Mouse (Mus musculus) lung, postnatal 36 days (tissue): ENCODE measurements around the gene Grik1.

Source experiments
- DNase-seq: peaks from one replicate; pipeline ENCODE4 v3.0.0; 2022; ENCODE audit warnings: mixed read lengths

The Grik1 gene

GRCm38 (mm10) chr16:88141594-88141993 lies 148.5 kb downstream of the Grik1 start:
- DNase-seq = no peak

GRCm38 (mm10) chr16:88138913-88139312 lies 151.2 kb downstream of the Grik1 start:
- no peak for DNase-seq

GRCm38 (mm10) chr16:88132919-88133318 lies 157.1 kb downstream of the Grik1 start:
- no peak for DNase-seq

GRCm38 (mm10) chr16:88131103-88131502 lies 159.0 kb downstream of the Grik1 start:
- no peak for DNase-seq

DNA sequence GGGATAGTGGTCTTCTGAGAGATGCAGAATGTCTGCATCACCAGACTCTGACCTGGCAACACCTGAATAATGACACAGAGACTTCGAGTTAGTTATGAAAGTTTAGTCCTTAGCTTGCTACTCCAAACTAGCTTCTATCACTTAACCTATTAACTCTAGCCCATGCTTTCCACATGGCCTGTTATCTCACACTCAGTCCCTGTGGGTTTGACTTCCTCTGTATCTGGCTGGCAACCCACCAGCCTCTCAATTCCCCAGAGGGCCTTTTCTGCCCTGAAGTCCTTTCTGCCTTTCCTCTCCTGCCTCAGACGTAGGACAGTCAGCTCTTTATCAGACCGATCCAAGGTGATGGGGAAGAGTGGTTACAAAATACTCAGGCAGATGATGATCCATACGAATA lies 165.0 kb downstream of the Grik1 start:
- DNase-seq = no peak

DNA sequence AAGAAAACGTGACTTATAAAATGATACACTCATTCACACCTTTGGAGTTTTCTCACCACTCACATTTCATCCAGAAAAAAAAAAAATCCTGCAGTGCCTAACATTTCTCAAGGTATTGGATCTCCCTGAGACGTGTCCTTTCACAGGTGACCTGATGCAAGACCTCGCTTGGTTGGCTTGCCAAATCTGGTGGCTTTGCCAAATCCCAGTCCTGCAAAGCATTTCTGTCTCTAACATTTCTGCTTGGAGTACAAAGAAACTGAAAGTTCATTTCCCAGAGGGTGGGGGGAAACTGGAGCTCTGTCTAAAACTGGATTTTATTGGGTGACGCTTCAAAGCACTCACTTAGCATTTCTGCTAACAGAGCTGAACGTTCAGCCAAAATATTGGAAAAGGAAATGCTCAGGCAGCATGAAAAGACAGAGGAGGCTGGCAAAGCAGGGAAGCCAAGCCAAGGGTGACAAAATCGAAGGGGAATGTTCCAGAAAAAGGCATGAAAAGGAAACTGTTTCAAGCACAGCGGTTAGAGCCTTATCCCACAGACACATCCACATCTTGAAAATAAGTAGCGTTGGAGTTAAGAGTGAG lies 177.4 kb downstream of the Grik1 start:
- DNase-seq = peak; percentile 2

DNA sequence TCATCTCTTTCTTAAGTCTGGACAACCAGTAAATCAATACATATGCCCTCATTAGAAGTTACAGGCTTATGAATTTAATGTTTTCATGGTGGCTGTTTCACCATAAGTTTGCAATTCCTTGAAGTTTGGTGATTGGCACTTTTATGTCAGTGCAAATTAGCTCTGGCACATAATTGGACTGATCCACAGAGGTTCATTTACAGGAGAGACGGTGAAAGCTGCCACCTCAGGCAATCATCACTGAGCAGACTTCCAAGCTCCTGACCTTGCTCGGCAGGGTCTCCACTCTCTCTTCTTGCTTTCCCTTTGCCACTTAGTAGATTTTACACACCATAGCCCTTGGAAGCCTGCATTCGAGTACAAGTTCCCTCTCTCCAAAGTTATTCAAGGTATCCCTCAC lies 178.6 kb downstream of the Grik1 start:
- no peak for DNase-seq

GRCm38 (mm10) chr16:88094206-88094789 lies 195.8 kb downstream of the Grik1 start:
- no peak for DNase-seq

GRCm38 (mm10) chr16:88087280-88087679 lies 202.8 kb downstream of the Grik1 start:
- DNase-seq = no peak

DNA sequence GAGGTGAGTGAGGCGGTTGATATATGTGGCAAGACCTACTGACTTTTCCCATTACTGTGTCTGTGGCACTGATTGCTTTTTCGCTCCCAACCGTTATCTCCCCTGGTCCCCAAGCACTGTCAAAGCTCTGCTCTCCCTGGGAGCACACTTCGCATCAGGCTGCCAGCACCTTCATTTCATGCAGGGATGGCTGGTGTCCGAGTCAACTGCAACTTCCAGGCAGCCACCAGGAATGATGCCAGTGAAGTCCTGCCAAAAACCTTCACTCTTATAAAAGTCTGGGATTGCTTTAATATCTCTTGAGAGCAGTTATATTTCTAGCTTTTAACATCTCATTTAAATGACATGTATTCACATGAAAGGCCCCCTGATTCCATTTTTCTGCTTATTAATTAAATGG lies 215.3 kb downstream of the Grik1 start:
- no peak for DNase-seq

- DNase-seq = no peak
Measured at GRCm38 (mm10) chr16:88060936-88061335, 229.1 kb downstream of the Grik1 start.

GRCm38 (mm10) chr16:88048121-88048520 lies 241.9 kb downstream of the Grik1 start:
- DNase-seq = no peak

DNA sequence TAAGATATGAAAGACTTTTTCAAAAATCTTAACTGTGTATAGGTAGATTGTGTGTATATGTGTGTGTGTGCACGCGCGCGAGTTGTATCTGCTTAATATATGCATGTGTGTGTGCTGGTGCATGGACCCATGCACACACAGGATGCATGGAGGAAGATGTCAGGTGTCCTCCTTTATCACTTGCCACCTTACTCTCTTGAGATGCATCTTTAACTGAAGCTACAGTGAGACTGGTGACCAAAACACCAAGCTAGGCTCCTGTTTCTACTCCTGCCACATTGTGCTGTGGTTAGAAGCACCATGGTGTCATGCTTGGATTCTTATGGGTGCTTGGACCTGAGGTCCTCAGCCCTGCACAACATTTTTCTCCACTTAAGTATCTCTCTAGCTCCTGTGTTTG lies 245.7 kb downstream of the Grik1 start:
- no peak for DNase-seq

DNA sequence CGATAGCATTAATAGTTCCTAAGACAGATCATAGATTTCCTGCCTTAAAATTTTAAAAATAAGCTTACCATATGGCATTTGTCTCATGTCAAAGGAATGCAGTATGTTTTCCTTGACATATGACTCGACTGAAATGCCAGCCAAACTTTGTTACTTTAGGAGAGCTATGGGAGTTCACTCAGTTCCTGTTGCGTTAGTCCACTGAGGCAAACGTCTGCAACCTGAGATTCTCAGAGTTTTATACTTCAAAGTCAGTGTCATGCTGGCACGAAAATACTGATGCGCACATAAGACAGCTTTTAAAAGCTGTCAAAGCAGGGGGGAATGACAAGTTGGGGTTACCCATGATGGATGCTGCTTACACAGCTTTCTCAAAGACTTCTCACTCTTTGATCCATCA lies 247.6 kb downstream of the Grik1 start:
- no peak for DNase-seq

DNA sequence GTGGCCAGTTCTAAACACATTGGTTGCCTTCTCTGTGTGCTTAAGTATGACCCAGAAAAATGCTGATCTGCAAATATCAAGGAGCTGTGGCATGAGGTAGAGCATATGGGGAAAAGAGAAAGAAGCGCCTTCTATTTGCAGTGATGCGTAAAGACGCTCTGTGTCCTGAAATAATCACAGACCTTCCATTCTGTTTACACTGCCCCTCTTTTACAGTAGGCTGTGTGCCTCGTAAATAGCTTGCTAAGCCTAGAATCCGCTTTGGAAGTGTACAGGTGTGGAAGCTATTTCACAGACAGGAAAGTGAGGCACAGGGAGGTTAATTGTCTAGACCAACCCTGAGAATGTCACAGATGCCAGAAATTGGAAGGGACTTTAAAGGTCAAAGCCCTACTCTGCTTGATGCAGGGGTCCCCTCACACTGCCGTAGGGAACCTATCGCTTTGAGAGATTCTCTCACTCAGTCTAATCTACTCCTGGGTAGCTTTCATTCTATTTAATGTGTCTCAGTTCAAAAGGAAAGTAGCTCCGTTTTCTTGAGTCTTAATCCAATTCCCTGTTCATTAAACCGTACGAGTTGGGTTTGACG lies 251.5 kb downstream of the Grik1 start:
- DNase-seq = no peak

DNA sequence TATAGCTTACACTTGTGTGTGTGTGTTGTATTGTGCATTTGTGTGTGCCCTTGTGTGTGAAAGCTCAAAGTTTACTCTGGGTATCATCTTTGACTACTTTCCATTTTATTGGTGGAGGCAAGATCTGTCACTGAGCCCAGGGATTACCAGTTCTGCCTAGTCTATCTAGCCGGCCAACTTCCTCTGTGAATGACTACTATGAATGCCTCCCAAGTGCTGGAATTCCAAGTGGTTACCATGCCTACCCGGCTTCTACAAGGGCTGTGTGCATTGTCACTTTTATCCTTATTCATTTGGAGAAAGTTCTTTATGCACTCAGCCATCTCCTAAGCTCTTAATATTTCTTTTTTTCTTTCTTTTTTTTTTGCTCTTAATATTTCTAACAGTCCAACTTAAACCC lies 301.3 kb downstream of the Grik1 start:
- DNase-seq = no peak

DNA sequence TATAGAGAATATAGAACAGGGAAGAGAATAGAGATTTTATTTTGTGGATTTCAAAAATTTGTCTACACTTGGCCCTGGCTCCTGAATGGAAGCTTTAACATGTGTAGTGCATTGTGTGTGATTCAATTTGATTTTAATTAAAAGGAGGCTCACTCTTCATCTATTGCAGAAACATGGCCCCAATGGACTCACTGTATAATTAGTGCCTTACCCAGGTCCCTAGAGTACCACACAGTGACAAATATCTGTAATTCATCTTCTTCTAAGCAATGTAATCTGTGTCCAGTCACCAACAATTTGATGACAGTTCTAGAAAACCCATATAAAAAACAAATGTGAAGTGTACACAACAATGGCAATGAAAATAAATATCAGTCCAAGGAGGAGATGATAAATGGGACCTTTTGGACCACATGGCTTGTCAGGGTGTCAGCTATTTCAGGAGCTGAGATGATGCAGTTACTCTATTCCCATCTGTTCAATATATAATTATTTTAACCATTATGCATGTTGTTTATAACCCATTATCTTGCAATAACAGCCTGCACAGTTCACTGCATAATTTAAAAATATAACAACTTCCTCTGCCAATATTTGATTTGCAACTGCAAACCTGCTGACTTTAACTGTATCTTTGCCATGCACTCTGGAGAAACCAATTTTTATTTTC lies 305.7 kb downstream of the Grik1 start:
- no peak for DNase-seq

DNA sequence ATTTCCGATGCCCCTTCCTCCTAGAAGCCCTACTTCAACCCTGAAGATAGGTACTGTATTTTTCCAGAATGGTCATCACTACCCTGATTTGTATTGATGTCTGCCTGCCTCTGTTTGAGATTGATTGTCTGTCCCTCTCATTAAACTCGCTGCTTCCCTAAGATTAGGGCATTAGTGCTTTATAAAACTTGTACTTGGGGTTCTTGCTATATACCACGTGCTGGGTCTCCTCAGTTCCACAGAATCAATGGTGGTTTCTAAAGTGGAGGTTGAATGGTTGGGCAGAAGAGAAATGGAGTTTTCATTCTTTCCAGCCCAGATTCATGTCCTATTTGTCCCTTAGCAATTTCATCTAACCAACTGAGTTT lies 316.0 kb downstream of the Grik1 start:
- no peak for DNase-seq

DNA sequence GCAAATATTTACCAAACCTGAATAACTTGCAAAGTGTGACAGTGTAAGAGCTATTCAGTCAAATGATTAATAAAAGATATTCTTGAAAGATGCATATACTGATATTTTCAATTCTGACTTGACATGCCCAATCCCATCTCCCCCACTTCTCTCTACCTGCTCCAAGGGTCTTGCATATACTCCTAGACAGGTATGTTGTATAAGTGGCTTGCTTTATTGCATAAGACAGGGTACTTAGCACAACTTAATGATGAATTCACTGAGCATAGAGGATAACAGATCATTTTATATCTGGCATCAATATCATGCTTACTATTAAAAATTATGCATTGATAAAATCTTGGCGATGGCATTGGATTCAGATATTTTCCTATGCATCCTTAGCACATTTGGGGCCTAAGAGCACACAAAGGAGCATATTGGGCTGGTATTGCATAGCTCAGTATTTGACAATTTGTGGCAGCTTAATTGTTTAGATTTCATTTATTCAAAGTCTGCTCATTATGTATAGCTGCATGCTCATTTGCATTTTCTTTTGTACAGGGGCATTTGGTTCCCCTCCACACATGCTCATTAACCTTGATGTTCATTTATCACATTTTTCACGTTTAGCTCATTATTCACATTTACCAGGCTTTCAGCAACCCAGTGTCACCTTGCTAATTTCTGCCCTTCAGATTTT lies 316.5 kb downstream of the Grik1 start:
- DNase-seq = no peak

DNA sequence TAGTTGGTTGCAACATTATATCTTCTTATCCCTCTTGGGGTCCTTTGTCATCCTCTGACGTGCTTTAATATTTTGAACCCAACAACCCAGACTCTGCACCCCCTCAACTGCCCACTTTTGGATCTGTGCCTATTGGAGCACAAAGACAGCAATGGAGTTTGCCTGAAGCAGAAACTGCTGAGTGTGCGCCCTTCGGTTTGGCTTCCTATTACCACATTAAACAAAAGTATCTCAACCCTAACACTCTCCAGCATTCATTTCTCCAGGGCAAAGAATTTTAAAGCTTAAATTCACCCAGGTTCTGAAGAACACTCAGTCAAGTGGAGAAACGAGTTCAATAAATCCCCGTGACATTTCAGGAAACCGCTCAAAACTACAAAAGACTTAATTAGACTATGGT lies 318.2 kb downstream of the Grik1 start:
- DNase-seq = no peak

DNA sequence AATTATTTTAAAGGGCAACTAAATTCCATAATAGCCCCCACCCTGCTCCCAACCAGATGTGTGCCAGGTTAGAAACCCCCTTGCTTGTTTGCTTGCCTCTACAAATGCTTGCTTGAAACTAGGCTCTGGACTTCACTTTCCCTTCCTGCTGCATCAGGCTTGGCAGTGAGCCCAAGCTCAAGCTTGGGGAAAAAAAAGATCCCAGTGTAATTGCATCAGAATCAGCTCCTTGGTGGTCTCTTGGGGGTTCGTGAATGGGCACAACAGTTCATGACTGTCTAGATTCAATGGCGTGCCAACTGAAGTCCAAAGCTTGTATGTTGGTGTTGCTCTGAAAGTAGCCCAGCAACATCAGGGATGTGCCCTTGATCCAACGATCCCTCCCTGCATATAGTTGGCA lies 320.1 kb downstream of the Grik1 start:
- no peak for DNase-seq

DNA sequence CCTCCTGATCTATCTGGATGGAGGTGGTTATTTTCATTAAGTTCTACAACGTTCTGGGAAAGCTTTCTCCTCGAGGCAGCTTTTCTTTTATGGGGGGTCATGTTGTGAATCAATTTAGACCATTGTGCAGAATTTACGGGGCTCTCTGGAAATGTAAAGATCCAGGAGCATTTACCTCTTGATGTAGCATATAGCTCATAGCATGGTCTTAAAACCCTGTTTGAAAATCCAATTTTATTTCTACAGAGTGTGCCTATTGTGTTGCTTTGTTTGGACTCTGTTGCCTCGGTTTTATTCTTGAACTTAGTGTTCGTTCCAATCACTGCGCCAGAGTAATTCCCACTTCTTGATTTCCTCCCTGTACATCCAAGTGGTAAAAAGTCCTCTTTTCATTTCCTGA lies 328.6 kb downstream of the Grik1 start:
- no peak for DNase-seq

DNA sequence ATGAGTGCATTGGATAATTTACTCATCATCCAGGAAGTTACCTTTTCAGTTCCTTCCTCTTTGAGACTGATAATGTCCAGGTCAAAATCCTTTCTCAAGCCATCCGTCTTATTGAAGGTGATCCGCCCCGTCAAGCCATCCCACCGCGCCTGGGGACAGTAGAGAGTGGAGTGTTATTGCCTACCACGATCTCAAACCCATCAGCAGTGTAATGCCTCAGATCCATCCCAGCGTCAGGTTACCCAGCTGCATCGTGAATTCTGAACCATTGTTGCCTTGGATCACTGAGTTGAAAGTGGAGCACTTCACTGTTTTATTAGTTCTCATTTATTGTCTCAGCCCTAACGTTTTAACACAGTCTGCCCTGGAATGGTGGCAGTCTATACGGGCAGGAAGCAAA lies 332.6 kb downstream of the Grik1 start:
- DNase-seq = no peak

GRCm38 (mm10) chr16:87956178-87956577 lies 333.9 kb downstream of the Grik1 start:
- no peak for DNase-seq
